Mouse (Mus musculus): ENCODE measurements at regions not wholly inside any gene's neighbourhood (a gene's known extent, or its start where the extent isn't known, plus 50 kb on each side); places are given as distances from the start of the nearest gene placed in this dataset.
"Not testable (repeated sequence)": the region's sequence is repeated elsewhere in the genome, so short reads cannot be mapped to it uniquely, and the experiment has no call there.

GRCm38 (mm10) chr2:109402556-109402955 lies 122.0 kb upstream of the Mettl15 start:
- ATAC-seq (replicated peaks; ENCODE audit: poor library complexity) = no peak

- no peak for ATAC-seq (replicated peaks; ENCODE audit: poor library complexity)
These were observed 123.7 kb upstream of the Mettl15 start for GRCm38 (mm10) chr2:109404262-109404661.

- ATAC-seq (replicated peaks; ENCODE audit: poor library complexity) = no peak
These were observed 126.1 kb upstream of the Mettl15 start for GRCm38 (mm10) chr2:109406591-109407079.

GRCm38 (mm10) chr2:109420098-109420497 lies 139.6 kb upstream of the Mettl15 start:
- no peak for ATAC-seq (replicated peaks; ENCODE audit: poor library complexity)

GRCm38 (mm10) chr2:109431183-109431582 lies 150.6 kb upstream of the Mettl15 start:
- 0 out of 2 replicates have a peak, but pooled peaks have one; percentile 26 for ATAC-seq (replicated peaks; ENCODE audit: poor library complexity)

GRCm38 (mm10) chr2:109442551-109443120 lies 162.1 kb upstream of the Mettl15 start:
- no peak for ATAC-seq (replicated peaks; ENCODE audit: poor library complexity)

DNA sequence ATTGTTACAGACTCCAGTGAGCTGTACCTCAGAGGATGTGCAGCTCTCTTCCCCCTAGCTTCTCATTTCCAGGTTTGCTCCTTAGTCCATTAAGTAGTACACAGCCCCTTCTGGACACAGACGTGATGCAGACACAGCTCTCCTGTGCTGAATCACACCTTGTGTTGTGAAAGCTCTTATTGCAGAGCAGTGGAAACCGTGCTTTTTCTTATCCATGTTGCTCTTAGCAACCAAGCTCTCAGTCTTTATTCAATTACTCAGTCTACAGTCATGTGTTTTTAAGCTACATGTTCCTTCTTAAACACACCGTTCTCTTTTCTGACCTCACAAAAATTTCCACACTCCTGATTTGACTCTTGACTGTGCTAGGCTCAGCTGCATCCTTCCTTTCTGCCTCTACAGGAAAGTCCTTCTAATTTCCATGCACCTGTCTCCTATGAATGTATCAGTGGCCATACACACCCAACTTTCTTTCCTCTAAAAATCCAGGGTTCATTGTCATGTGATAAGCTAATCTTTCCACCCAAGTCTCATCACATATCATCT lies 163.0 kb upstream of the Mettl15 start:
- ATAC-seq (replicated peaks; ENCODE audit: poor library complexity) = no peak

DNA sequence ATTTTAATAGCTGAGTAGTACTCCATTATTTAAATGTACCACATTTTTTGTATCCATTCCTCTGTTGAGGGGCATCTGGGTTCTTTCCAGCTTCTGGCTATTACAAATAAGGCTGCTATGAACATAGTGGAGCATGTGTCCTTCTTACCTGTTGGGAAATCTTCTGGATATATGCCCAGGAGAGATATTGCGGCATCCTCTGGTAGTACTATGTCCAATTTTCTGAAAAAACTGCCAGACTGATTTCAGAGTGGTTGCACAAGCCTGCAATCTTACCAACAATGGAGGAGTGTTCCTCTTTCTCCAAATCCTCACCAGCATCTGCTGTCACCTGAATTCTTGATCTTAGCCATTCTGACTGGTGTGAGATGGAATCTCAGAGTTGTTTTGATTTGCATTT lies 181.7 kb upstream of the Mettl15 start:
- not testable (repeated sequence) for ATAC-seq (replicated peaks; ENCODE audit: poor library complexity)

- ATAC-seq (replicated peaks; ENCODE audit: poor library complexity) = no peak
These were observed 190.2 kb upstream of the Bdnf start for GRCm38 (mm10) chr2:109484306-109484705.

DNA sequence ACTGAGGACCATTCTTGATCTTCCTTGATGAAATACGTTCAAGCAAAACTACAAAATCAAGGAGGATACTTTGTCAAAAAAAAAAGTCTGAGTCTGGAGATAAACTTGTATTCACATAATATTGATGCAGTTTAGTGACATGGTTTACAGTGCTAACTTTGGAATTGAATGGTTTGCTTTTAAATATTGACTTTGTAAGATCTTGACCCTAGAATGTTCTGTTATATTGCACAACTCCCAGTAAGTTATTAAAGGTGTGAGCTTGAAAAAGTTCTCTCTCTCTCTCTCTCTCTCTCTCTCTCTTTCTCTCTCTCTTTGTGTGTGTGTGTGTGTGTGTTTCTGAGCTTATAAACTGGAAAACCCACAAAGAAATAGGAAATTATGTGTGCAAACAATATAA lies 186.9 kb upstream of the Bdnf start:
- ATAC-seq (replicated peaks; ENCODE audit: poor library complexity) = no peak

- ATAC-seq (replicated peaks; ENCODE audit: poor library complexity) = no peak
These were observed 172.3 kb upstream of the Bdnf start for GRCm38 (mm10) chr2:109502186-109502585.

DNA sequence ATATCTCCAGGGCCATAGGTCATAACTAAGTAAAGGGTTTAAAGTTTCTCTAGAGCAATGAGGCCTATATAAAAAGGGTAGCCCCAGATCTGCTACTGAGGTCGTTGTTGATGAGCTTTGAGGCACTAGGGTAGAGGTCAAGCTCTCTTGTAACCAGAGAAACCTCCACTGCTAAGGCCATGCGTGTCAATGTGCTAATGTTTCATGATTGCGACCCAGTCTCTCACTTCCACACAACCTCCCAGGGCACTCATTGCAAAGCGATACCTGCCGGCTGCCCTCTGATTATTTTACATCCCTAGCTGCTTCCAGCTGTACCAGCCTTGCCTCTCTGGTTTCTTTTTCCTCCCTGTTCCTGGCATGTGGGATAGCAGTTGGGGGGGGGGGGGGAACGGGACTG lies 169.6 kb upstream of the Bdnf start:
- ATAC-seq (replicated peaks; ENCODE audit: poor library complexity) = no peak

GRCm38 (mm10) chr2:109510070-109510979 lies 164.2 kb upstream of the Bdnf start:
- ATAC-seq (replicated peaks; ENCODE audit: poor library complexity) = no peak

DNA sequence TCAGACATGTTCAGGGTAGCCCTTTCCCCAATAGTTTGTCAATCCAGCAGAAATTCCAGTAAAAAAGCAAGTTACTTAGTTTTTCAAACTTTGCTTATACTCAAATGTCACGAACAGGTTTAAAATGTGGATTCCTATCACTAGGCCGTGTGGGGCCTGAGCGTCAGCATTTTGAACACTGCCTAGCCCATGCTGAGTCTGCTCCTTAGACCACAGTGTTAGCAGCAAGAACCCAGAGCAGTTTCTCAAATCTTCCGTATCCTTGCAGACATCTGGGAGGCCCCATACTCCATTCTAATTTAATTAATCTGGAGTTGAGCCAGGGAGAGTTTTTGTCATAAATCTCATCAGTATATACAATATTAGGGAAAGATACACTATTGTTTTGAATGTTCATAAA lies 163.4 kb upstream of the Bdnf start:
- ATAC-seq (replicated peaks; ENCODE audit: poor library complexity) = no peak

DNA sequence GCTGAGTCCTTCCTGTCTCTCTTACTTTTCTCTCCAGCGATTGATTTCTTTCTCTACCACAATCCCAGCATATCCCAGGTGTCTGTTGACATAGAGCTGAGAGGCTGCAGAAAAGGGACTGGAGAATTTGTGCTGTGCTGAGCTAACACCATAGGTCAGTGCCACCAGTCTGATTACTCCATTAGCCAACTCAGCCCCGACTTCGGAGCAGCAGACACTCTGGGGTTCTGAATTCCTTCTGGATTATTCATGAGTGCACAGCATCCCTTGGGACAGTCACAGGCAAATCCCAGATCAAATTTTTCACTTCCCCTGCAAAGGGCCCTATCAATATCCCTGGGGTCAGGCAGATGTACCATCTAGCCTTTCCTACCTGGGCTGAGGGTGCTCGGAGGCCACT lies 155.2 kb upstream of the Bdnf start:
- ATAC-seq (replicated peaks; ENCODE audit: poor library complexity) = no peak

DNA sequence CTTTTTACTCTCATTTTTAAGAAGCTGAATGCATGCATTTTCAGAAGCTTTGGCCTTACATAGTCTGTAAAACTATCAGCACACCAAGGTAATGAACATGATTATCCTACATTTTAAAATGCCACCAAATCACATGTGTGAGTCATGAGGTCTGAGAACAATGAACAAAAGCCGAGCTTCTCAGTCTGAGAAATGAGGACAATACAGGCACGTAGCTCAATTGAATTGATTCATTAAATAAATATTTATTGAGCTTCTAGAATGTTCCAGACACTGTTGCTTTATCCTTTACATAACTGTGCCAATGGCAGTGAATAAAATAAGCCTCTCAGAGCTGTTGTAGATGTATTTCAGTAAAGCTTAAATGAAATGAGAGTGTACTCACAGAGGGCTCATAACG lies 154.0 kb upstream of the Bdnf start:
- ATAC-seq (replicated peaks; ENCODE audit: poor library complexity) = no peak

GRCm38 (mm10) chr2:109539519-109539918 lies 135.0 kb upstream of the Bdnf start:
- no peak for ATAC-seq (replicated peaks; ENCODE audit: poor library complexity)

GRCm38 (mm10) chr2:109546486-109547115 lies 127.9 kb upstream of the Bdnf start:
- ATAC-seq (replicated peaks; ENCODE audit: poor library complexity) = no peak

DNA sequence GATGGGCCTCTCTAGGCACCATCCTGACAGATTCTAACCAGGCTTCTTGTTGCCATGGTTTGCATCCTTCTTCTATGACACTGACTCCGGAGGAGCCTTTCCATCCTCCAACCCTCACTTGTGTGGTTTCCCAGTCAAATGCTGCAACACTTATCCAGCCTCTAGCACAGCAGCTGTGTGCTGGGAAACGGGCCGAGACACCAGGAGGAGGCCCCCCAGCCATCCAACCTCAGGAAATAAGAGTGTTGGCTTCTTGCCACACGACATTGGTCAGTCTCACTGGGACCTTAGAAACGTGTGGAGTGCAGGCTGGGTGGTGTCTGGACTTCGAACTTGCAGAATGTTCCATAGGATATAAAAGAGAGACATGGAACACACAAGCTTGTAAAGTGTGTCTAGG lies 119.9 kb upstream of the Bdnf start:
- ATAC-seq (replicated peaks; ENCODE audit: poor library complexity) = no peak

DNA sequence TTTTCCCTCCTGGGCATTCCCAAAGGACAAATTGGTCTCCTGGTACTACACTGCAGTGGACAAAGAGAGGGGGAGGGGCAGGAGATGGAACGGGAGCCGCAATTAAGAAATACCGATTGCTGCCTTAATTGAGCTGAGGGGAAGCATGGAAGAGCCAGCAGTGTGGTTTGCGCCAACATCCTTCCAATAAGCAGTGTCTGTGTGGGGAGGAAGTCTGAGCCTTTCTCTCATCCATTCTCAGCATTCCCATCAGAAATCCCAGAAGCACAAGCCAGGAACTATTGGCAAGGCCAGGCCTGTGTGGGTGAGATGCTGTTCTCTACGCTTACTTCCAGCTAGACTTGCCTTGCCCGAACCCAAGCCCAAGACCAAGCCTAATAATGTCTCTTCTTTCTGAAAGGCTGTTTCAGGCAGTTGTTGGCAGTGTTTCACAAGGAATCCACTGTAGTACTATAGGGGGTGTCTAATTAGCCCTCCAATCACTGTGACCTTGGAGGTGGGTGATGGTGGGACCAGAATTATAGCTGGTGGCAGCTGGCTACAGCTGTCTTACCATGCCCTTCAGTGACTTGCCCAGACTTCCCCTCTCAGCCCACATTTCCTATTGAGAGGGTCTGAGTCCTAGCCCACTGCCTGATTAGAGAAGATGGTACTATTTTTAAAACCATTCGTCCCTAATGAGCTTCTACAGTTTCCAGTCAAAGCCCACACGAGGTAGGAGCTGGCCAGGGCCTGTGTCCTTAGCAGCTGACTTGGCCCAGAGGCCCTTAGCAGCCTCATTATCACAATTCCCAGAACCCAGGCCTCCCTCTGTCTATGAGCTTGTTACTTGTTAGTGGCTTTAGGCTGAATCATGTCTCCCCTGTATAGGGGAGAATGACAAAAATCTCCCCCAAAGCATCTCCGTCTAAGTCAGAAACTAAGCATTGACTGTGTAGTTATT lies 115.1 kb upstream of the Bdnf start:
- ATAC-seq (replicated peaks; ENCODE audit: poor library complexity) = no peak
